Mouse (Mus musculus): ENCODE measurements around the gene Gm11555. TPM values are rescaled to one million over a fixed set of nuclear protein-coding genes. Genes with fewer than 3 reads are reported as not detected.
"Not testable (repeated sequence)": the region's sequence is repeated elsewhere in the genome, so short reads cannot be mapped to it uniquely, and the experiment has no call there.

Gene Gm11555
- not detected in 2 replicates for polyA plus RNA-seq (2015; fragmentation: Nextera tagmentation; extraction: Ambion mirVana)

GRCm38 (mm10) chr11:99650136-99650535 lies at the start of gene Gm11555:
TSS of gene Gm11555 (minus strand) at chr11:99650236.
- H3K9me3 ChIP-seq (replicated peaks) = no peaks in the 10 kb centered on the region
- WGBS (ENCODE audit: insufficient replicate concordance) = 46% methylated on average over 2 of the region's 2 CpGs
- no peak for ATAC-seq (ENCODE audit: insufficient read depth)

DNA sequence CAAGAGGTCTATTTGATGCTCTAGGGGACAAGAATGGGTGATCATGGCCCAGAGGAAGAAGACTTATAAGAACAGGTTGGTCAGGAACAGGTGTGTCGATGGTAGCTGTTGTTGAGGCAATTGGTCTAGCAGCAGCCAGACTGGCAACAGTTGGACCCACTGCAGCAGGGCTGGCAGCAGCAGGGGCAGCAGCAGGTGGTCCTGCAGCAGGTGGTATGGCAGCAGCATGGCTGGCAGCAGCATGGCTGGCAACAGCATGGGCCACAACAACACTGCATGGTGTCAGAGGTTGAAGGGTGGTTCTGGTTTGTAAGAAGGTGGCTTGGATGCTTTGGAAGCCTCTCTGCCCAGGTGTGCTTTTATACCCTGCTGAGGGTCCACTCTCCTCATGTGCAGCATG lies 40.4 kb upstream of the Gm11555 start, which contains the start of gene Gm14190:
Gm14190 (minus strand) TSS at position 278 of the 400 bp plus-strand sequence.
- no peak within 1 kb of the TSS for H3K4me3 ChIP-seq (replicated peaks)
- H3K27ac ChIP-seq (replicated peaks) = no peak within 1 kb of the TSS
- H3K4me2 ChIP-seq = no peak within 1 kb of the TSS
- H3K36me3 ChIP-seq (replicated peaks) = no peaks in the 10 kb centered on the region
- 47% methylated on average over 1 of the region's 1 CpGs for WGBS (ENCODE audit: insufficient replicate concordance)
- ATAC-seq (ENCODE audit: insufficient read depth) = no peak
- H3K9ac ChIP-seq = no peak within 1 kb of the TSS
- H3K27me3 ChIP-seq = no peaks in the 10 kb centered on the region
- H3K4me1 ChIP-seq (replicated peaks) = no peaks in the 10 kb centered on the region
- no peaks in the 10 kb centered on the region for H3K9me3 ChIP-seq (replicated peaks)

More at GRCm38 (mm10) chr11:99650136-99650535, at the start of gene Gm11555:
- H3K27me3 ChIP-seq = no peaks in the 10 kb centered on the region
- H3K36me3 ChIP-seq (replicated peaks) = no peaks in the 10 kb centered on the region
- no peaks in the 10 kb centered on the region for H3K4me1 ChIP-seq (replicated peaks)
- no peak within 1 kb of the TSS for H3K9ac ChIP-seq
- no peak within 1 kb of the TSS for H3K4me3 ChIP-seq (replicated peaks)
- no peak within 1 kb of the TSS for H3K4me2 ChIP-seq
- no peak within 1 kb of the TSS for H3K27ac ChIP-seq (replicated peaks)

DNA sequence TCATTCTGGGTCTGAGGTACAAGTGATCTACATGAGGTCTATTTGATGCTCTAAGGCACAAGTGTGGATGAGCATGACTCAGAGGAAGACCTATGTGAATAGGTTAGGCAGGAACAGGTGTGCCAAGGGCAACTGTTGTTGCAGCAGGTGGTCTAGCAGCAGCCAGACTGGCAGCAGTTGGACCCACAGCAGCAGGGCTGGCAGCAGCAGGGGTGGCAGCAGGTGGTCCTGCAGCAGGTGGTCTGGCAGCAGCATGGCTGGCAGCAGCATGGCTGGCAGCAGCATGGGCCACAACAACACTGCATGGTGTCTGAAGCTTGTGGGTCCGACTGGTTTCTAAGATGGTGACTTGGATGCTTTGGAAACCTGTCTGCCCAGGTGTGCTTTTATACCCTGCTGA lies 35.2 kb upstream of the Gm11555 start:
- not testable (repeated sequence) for H3K27ac ChIP-seq (replicated peaks); H3K4me3 ChIP-seq (replicated peaks); H3K27me3 ChIP-seq; H3K9me3 ChIP-seq (replicated peaks); ATAC-seq (ENCODE audit: insufficient read depth); H3K4me2 ChIP-seq; H3K4me1 ChIP-seq (replicated peaks); H3K9ac ChIP-seq; H3K36me3 ChIP-seq (replicated peaks)
- WGBS (ENCODE audit: insufficient replicate concordance) = 64% methylated on average over 1 of the region's 1 CpGs

DNA sequence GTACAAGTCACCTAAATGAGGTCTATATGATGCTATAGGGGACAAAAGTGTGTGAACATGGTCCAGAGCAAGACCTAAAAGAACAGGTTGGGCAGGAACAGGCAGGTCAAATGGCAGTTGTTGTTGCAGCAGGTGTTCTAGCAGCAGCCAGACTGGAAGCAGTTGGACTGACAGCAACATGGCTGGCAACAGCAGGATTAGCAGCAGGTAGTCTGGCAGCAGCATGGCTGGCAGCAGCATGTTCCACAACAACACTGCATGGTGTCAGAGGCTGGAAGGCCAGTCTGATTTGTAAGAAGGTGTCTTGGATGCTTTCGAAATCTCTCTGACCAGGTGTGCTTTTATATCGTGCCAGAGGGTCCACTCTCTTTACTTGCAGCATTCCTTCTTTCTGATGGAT lies 33.4 kb upstream of the Gm11555 start:
- 58% methylated on average over 2 of the region's 2 CpGs for whole genome bisulfite sequencing (ENCODE audit: insufficient replicate concordance)

DNA sequence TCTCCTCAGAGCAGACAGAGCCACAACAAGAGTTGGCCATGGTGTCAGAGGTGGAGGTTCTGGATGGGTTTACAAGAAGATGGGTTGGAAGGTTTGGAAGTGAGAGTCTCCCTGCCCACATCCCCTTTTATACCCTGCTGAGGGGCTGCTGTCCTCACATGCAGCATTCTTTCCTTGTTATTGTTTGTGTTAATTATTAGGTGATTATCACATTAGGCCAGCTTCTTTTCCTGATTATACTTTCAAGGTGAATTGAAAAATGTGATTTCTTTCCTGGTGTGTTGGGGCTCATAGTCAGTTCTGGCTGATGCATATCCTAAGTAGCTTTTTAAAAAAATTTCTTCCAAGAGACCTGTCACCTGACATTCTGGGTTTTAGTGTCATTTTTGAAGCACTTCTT lies 15.8 kb upstream of the Gm11555 start, which contains the start of gene Krtap4-6:
Krtap4-6 (minus strand) TSS at position 101 of the 400 bp plus-strand sequence.
- Histone ChIP-seq H3K4me1 (replicated peaks) (no peaks in the 10 kb centered on the region), H3K4me3 (replicated peaks) (no peak within 1 kb of the TSS), H3K4me2 (no peak within 1 kb of the TSS), H3K36me3 (replicated peaks) (no peaks in the 10 kb centered on the region), H3K9ac (no peak within 1 kb of the TSS), H3K27me3 (no peaks in the 10 kb centered on the region), H3K27ac (replicated peaks) (no peak within 1 kb of the TSS), H3K9me3 (replicated peaks) (no peaks in the 10 kb centered on the region)
- no peak for ATAC-seq (ENCODE audit: insufficient read depth)

More for the DNA sequence above, 33.4 kb upstream of the Gm11555 start:
- Histone ChIP-seq H3K4me1 (replicated peaks) (no peaks in the 10 kb centered on the region), H3K27me3 (no peaks in the 10 kb centered on the region), H3K9me3 (replicated peaks) (no peaks in the 10 kb centered on the region), H3K4me3 (replicated peaks) (no peak overlapping the region), H3K27ac (replicated peaks) (no peak overlapping the region), H3K36me3 (replicated peaks) (no peaks in the 10 kb centered on the region), H3K4me2 (no peak overlapping the region), H3K9ac (no peak overlapping the region)
- no peak for ATAC-seq (ENCODE audit: insufficient read depth)

DNA sequence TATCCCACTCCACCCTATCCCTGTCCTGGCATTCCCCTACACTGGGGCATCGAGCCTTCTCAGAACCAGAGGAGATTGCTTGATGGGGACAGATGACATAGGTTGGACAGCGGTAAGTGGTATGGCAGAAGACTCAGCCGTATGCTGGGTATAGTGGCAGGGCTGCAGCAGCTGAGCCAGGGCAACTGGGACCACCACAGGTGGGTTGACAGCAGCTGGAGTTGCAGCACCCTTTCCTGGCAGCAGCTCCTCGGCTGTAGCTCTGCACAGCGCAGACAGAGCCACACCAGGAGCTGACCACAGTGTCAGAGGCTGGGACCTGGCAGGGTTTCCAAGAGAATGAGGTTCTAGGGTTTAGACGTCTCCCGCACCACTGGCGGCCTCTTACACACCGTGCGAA lies 12.8 kb upstream of the Gm11555 start:
- Histone ChIP-seq H3K27me3 (no peaks in the 10 kb centered on the region), H3K4me1 (replicated peaks) (no peaks in the 10 kb centered on the region), H3K9me3 (replicated peaks) (no peaks in the 10 kb centered on the region), H3K4me3 (replicated peaks) (no peak overlapping the region), H3K27ac (replicated peaks) (no peak overlapping the region), H3K36me3 (replicated peaks) (no peaks in the 10 kb centered on the region), H3K4me2 (no peak overlapping the region), H3K9ac (no peak overlapping the region)
- no peak for ATAC-seq (ENCODE audit: insufficient read depth)
- WGBS (ENCODE audit: insufficient replicate concordance) = 65% methylated on average over 10 of the region's 10 CpGs

DNA sequence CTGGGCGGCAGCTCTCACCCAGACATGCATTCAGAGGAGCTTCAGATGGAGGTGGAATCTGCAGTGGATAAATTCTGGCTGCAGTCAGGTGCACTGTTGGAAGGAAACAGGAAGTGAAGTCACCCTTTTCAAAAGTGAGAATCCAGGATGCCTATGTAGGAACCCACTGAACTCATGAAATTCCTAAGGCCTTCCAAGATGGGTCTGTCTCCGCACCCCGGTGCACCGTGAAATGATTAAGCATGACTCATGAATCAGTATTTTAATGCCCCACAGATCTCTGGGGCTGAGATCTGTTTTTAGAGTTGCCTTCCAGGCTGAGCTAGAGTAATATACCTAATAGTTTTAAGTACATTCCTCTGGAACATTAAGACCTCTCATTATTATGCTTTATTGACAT lies 9.2 kb upstream of the Gm11555 start:
- no peak for ATAC-seq (ENCODE audit: insufficient read depth)
- WGBS (ENCODE audit: insufficient replicate concordance) = 77% methylated on average over 4 of the region's 4 CpGs
- H3K27ac ChIP-seq (replicated peaks) = no peak overlapping the region
- no peaks in the 10 kb centered on the region for H3K9me3 ChIP-seq (replicated peaks)
- no peaks in the 10 kb centered on the region for H3K27me3 ChIP-seq
- no peak overlapping the region for H3K4me3 ChIP-seq (replicated peaks)
- no peak overlapping the region for H3K9ac ChIP-seq
- no peak overlapping the region for H3K4me2 ChIP-seq
- H3K36me3 ChIP-seq (replicated peaks) = no peaks in the 10 kb centered on the region
- no peaks in the 10 kb centered on the region for H3K4me1 ChIP-seq (replicated peaks)

GRCm38 (mm10) chr11:99658467-99659010 lies 8.5 kb upstream of the Gm11555 start, which contains the start of gene Gm11563:
TSS of gene Gm11563 (minus strand) at chr11:99658960.
- not testable (repeated sequence) for ATAC-seq (ENCODE audit: insufficient read depth); H3K36me3 ChIP-seq (replicated peaks); H3K4me1 ChIP-seq (replicated peaks); H3K9me3 ChIP-seq (replicated peaks); H3K9ac ChIP-seq; H3K4me2 ChIP-seq; H3K27me3 ChIP-seq; H3K4me3 ChIP-seq (replicated peaks); H3K27ac ChIP-seq (replicated peaks)
- 41% methylated on average over 10 of the region's 10 CpGs for WGBS (ENCODE audit: insufficient replicate concordance)

DNA sequence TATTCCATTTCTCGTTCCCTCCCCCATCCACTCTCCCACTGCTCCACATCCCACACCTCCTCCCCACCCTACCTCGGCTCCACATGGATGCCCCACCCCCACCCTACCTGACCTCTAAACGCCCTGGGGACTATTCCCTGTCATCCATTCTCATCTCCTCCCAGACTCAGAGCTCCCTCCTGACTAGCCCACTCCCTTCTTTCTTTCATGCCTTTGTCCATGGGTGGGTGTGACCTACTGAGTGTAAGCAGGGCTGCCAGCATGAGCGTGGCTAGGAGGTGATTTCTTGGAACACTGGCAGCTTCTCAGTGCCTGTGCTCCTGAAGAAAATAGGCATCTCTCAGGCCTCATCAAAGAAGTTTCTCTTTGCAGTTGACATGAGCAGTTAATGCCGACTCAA lies 7.0 kb upstream of the Gm11555 start:
- Histone ChIP-seq H3K27ac (replicated peaks) (no peak overlapping the region), H3K4me1 (replicated peaks) (no peaks in the 10 kb centered on the region), H3K9ac (no peak overlapping the region), H3K9me3 (replicated peaks) (no peaks in the 10 kb centered on the region), H3K4me3 (replicated peaks) (no peak overlapping the region), H3K4me2 (no peak overlapping the region), H3K27me3 (no peaks in the 10 kb centered on the region), H3K36me3 (replicated peaks) (no peaks in the 10 kb centered on the region)
- ATAC-seq (ENCODE audit: insufficient read depth) = no peak
- 40% methylated on average over 5 of the region's 5 CpGs for WGBS (ENCODE audit: insufficient replicate concordance)

- WGBS (ENCODE audit: insufficient replicate concordance) = 78% methylated on average over 15 of the region's 15 CpGs
- H3K36me3 ChIP-seq (replicated peaks) = no peaks in the 10 kb centered on the region
- no peak overlapping the region for H3K4me3 ChIP-seq (replicated peaks)
- H3K4me1 ChIP-seq (replicated peaks) = no peaks in the 10 kb centered on the region
- H3K9me3 ChIP-seq (replicated peaks) = no peaks in the 10 kb centered on the region
- no peak overlapping the region for H3K27ac ChIP-seq (replicated peaks)
- no peak for ATAC-seq (ENCODE audit: insufficient read depth)
- no peaks in the 10 kb centered on the region for H3K27me3 ChIP-seq
- H3K4me2 ChIP-seq = no peak overlapping the region
- no peak overlapping the region for H3K9ac ChIP-seq
Measured at GRCm38 (mm10) chr11:99646444-99646843, 3.6 kb downstream of the Gm11555 start.

- H3K27me3 ChIP-seq = no peaks in the 10 kb centered on the region
- no peaks in the 10 kb centered on the region for H3K36me3 ChIP-seq (replicated peaks)
- no peak for ATAC-seq (ENCODE audit: insufficient read depth)
- no peak overlapping the region for H3K27ac ChIP-seq (replicated peaks)
- H3K4me3 ChIP-seq (replicated peaks) = no peak overlapping the region
- 48% methylated on average over 3 of the region's 3 CpGs for WGBS (ENCODE audit: insufficient replicate concordance)
- no peak overlapping the region for H3K9ac ChIP-seq
- H3K4me2 ChIP-seq = no peak overlapping the region
- no peaks in the 10 kb centered on the region for H3K4me1 ChIP-seq (replicated peaks)
- H3K9me3 ChIP-seq (replicated peaks) = no peaks in the 10 kb centered on the region
Measured at GRCm38 (mm10) chr11:99644351-99644750, 5.7 kb downstream of the Gm11555 start.

GRCm38 (mm10) chr11:99643635-99644139 lies 6.3 kb downstream of the Gm11555 start, which contains the start of gene Krtap4-7:
TSS of gene Krtap4-7 (minus strand) at chr11:99644089.
- H3K9me3 ChIP-seq (replicated peaks); H3K27me3 ChIP-seq; ATAC-seq (ENCODE audit: insufficient read depth); H3K9ac ChIP-seq; H3K36me3 ChIP-seq (replicated peaks); H3K4me1 ChIP-seq (replicated peaks); H3K27ac ChIP-seq (replicated peaks); H3K4me2 ChIP-seq; H3K4me3 ChIP-seq (replicated peaks): not testable (repeated sequence)
- 51% methylated on average over 9 of the region's 9 CpGs for WGBS (ENCODE audit: insufficient replicate concordance)

All from liver, embryonic 15.5 days (tissue).